Mouse (Mus musculus): Measurements from ENCODE around the gene Wdtc1.

GRCm38 (mm10) chr4:133294084-133294483 is 59.2 kb downstream of the Wdtc1 start:
- TF ChIP-seq POLR2A (IDR thresholded peaks at IDR 0.05; ENCODE audit: borderline replicate concordance, low read depth, low read length), result no peak
- no peak for TF ChIP-seq CTCF (IDR thresholded peaks at IDR 0.05; ENCODE audit: low read depth, low read length)
